8 mouse cellular contexts compared by ENCODE assay signal in genomic region chr2:61402588-61403487, GRCm38 (mm10).
DNase-seq lines count a peak whose midpoint lies in the region; ATAC-seq and TF ChIP-seq lines count a peak whose summit lies in the region.

No protein-coding gene starts in this region.

- peak overlapping the region; percentile 46 for H3K4me3 ChIP-seq in heart, postnatal 0 days (ENCODE audit: low read depth, low read length)
- H3K4me3 ChIP-seq in liver, postnatal 0 days (ENCODE audit: low read depth, low read length), result peak overlapping the region; percentile 35

- H3K9me3 ChIP-seq in heart, postnatal 0 days (replicated peaks; ENCODE audit: control insufficient read depth, low read length), result no peaks in the 10 kb centered on the region
- H3K9me3 ChIP-seq in liver, postnatal 0 days (ENCODE audit: low read length), result no peaks in the 10 kb centered on the region

- TF ChIP-seq CTCF in heart, postnatal 0 days (IDR thresholded peaks at IDR 0.05; ENCODE audit: low read depth), result no peak
- TF ChIP-seq CTCF in liver, postnatal 0 days (IDR thresholded peaks at IDR 0.05; ENCODE audit: low read depth), result no peak

- no peaks in the 10 kb centered on the region for H3K27me3 ChIP-seq in heart, postnatal 0 days (ENCODE audit: control insufficient read depth, insufficient read depth, low read length)
- H3K27me3 ChIP-seq in liver, postnatal 0 days (ENCODE audit: insufficient read depth, low read length), result no peaks in the 10 kb centered on the region

- H3K36me3 ChIP-seq in heart, postnatal 0 days (replicated peaks; ENCODE audit: control insufficient read depth, insufficient read depth, low read length), result no peaks in the 10 kb centered on the region
- no peaks in the 10 kb centered on the region for H3K36me3 ChIP-seq in liver, postnatal 0 days (replicated peaks; ENCODE audit: insufficient read depth, low read length)

- H3K9ac ChIP-seq in heart, postnatal 0 days (replicated peaks; ENCODE audit: low read depth, low read length), result peak overlapping the region; percentile 53; the same call in 1 of the 2 replicates
- H3K9ac ChIP-seq in liver, postnatal 0 days (replicated peaks), result no peak overlapping the region; the same call in 1 of the 2 replicates

- WGBS in heart, postnatal 0 days, result 8% methylated on average over 15 of the region's 15 CpGs
- WGBS in liver, postnatal 0 days (ENCODE audit: insufficient replicate concordance), result 12% methylated on average over 15 of the region's 15 CpGs

- H3K4me2 ChIP-seq in heart, postnatal 0 days (ENCODE audit: low read depth, low read length), result peak overlapping the region; percentile 76
- peak overlapping the region; percentile 68 for H3K4me2 ChIP-seq in liver, postnatal 0 days (ENCODE audit: low read depth, low read length)

- H3K27ac ChIP-seq in heart, postnatal 0 days (ENCODE audit: low read depth), result no peak overlapping the region
- H3K27ac ChIP-seq in liver, postnatal 0 days (ENCODE audit: low read depth), result no peak overlapping the region

- no peak for ATAC-seq in heart, postnatal 0 days (ENCODE audit: insufficient read depth, low read depth)
- ATAC-seq in liver, postnatal 0 days, result no peak

- DNase-seq in kidney, adult 9 months, result peak; percentile 9
- no peak for DNase-seq in kidney, adult 11 months
- peak; percentile 23 for DNase-seq in brain, adult 2 months (ENCODE audit: low read depth, low spot score)
- peak; percentile 23 for DNase-seq in heart, postnatal 0 days (ENCODE audit: low spot score)
- DNase-seq in liver, postnatal 0 days, result no peak
- no peak for DNase-seq in frontal cortex, postnatal 25 days (ENCODE audit: low spot score in 2 of 2)
- DNase-seq in adrenal gland, postnatal 36 days, result no peak
- DNase-seq in spleen, postnatal 10 days (ENCODE audit: low spot score in 2 of 2), result no peak

- peaks cover 4% of the 10 kb centered on the region; the same call in 1 of the 2 replicates for H3K4me1 ChIP-seq in heart, postnatal 0 days (ENCODE audit: control insufficient read depth, insufficient read depth)
- peaks cover 3% of the 10 kb centered on the region; the same call in 1 of the 2 replicates for H3K4me1 ChIP-seq in liver, postnatal 0 days (ENCODE audit: insufficient read depth)

- no peak for TF ChIP-seq EP300 in heart, postnatal 0 days (IDR thresholded peaks at IDR 0.05; ENCODE audit: low read depth)
- TF ChIP-seq EP300 in liver, postnatal 0 days (IDR thresholded peaks at IDR 0.05; ENCODE audit: low read depth), result no peak

Comparison
In these comparisons a context has a peak if more than half of its experiments do, and no peak if none do; other contexts are left out.
1. DNase-seq: peak in kidney, adult 9 months (single experiment), brain, adult 2 months (single experiment) and heart, postnatal 0 days (single experiment); none in kidney, adult 11 months (single experiment), liver, postnatal 0 days (single experiment), frontal cortex, postnatal 25 days (0 of 2), adrenal gland, postnatal 36 days (0 of 2) and spleen, postnatal 10 days (0 of 2).